Mouse (Mus musculus) liver, adult 2 months (tissue): ENCODE data around the gene Exoc3l2.

Source experiments
- CTCF ChIP-seq: fragments of 200-500 bp; IDR thresholded peaks from 2 replicates; pipeline ENCODE4 v1.5.1; 2011; ENCODE audit warnings: low read depth, low read length, control low read depth
- POLR2A ChIP-seq: fragments of 200-500 bp; IDR thresholded peaks from 2 replicates; pipeline ENCODE4 v1.6.1; 2011; ENCODE audit warnings: low read length, control low read depth; ENCODE audit not compliant: insufficient read depth; ENCODE audit errors: extremely low read depth

GRCm38 (mm10) chr7:19507612-19507981, 44.5 kb downstream of the Exoc3l2 start:
- TF ChIP-seq CTCF, result no peak
- no peak for TF ChIP-seq POLR2A
